Mouse (Mus musculus) heart, embryonic 11.5 days (tissue): ENCODE results near the gene Aoc3. TPM values are rescaled to one million over a fixed set of nuclear protein-coding genes. Genes with fewer than 3 reads are reported as not detected.

Experiments
- ATAC-seq: fragments of 200-750 bp; cut with Nextera tagmentation; replicated peaks from 2 replicates; pipeline ENCODE4 v1.8.0; 2017; ENCODE audit warnings: moderate library complexity; ENCODE audit not compliant: insufficient number of reproducible peaks, low FRiP score, low TSS enrichment
- H3K27ac ChIP-seq: fragments of 300-500 bp; sonication (generic); 2 replicates; pipeline ENCODE4 v1.5.1; 2014; ENCODE audit warnings: mild to moderate bottlenecking, low read depth, low read length
- H3K27me3 ChIP-seq: fragments of 300-500 bp; sonication (generic); 2 replicates; pipeline ENCODE4 v1.6.1; 2014; ENCODE audit warnings: mild to moderate bottlenecking, low read length, mixed read lengths; ENCODE audit not compliant: control insufficient read depth, insufficient read depth
- H3K36me3 ChIP-seq: fragments of 300-500 bp; sonication (generic); 2 replicates; pipeline ENCODE4 v1.6.1; 2014; ENCODE audit warnings: mild to moderate bottlenecking, low read length, moderate library complexity, mixed read lengths; ENCODE audit not compliant: control insufficient read depth, insufficient read depth
- H3K4me1 ChIP-seq: fragments of 300-500 bp; sonication (generic); 2 replicates; pipeline ENCODE4 v1.6.1; 2014; ENCODE audit warnings: low read length; ENCODE audit not compliant: control insufficient read depth, insufficient read depth
- H3K4me2 ChIP-seq: fragments of 300-500 bp; sonication (generic); 2 replicates; pipeline ENCODE4 v1.6.1; 2014; ENCODE audit warnings: mild to moderate bottlenecking, moderate library complexity
- H3K4me3 ChIP-seq: fragments of 300-500 bp; sonication (generic); 2 replicates; pipeline ENCODE4 v1.5.1; 2014; ENCODE audit warnings: low read depth, low read length
- H3K9ac ChIP-seq: fragments of 300-500 bp; sonication (generic); 2 replicates; pipeline ENCODE4 v1.6.1; 2014; ENCODE audit warnings: mild to moderate bottlenecking, low read depth, low read length, moderate library complexity
- H3K9me3 ChIP-seq: fragments of 300-500 bp; sonication (generic); replicated peaks from 2 replicates; pipeline ENCODE4 v1.6.1; 2016; ENCODE audit warnings: low read length; ENCODE audit not compliant: control insufficient read depth
- WGBS: fragments of 180-500 bp; shearing (Covaris S2); extraction: QIAGEN DNeasy Blood & Tissue Kit; methylation state at CpG from one replicate; pipeline ENCODE4 v1.1.7; 2014; ENCODE audit not compliant: insufficient replicate concordance; 5-methylcytosine and 5-hydroxymethylcytosine counted together
- polyA plus RNA-seq: library from polyadenylated mRNA; unstranded; fragments of >200 nt; fragmentation: Nextera tagmentation; extraction: Ambion mirVana; gene quantifications from 2 replicates; pipeline ENCODE4 v1.2.1, GENCODE M21; 2014

Gene Aoc3
- polyA plus RNA-seq, 1 experiment from 2014 or later = 0.20 TPM

- Histone ChIP-seq H3K4me2 (no peak overlapping the region), H3K36me3 (no peaks in the 10 kb centered on the region), H3K4me3 (no peak overlapping the region), H3K27me3 (no peaks in the 10 kb centered on the region), H3K9ac (no peak overlapping the region), H3K4me1 (peaks cover 14% of the 10 kb centered on the region), H3K27ac (no peak overlapping the region), H3K9me3 (no peaks in the 10 kb centered on the region)
- 13% methylated on average over 6 of the region's 6 CpGs for WGBS
- ATAC-seq = no peak
Observed at GRCm38 (mm10) chr11:101334516-101334915, 4.1 kb downstream of the Aoc3 start.

GRCm38 (mm10) chr11:101335685-101336084 is 5.3 kb downstream of the Aoc3 start:
- Histone ChIP-seq H3K4me1 (peaks cover 12% of the 10 kb centered on the region), H3K9ac (no peak overlapping the region), H3K27ac (no peak overlapping the region), H3K36me3 (no peaks in the 10 kb centered on the region), H3K9me3 (no peaks in the 10 kb centered on the region), H3K4me2 (no peak overlapping the region), H3K4me3 (no peak overlapping the region), H3K27me3 (no peaks in the 10 kb centered on the region)
- ATAC-seq = no peak
- 81% methylated on average over 9 of the region's 9 CpGs for WGBS

- Histone ChIP-seq H3K27me3 (no peaks in the 10 kb centered on the region), H3K36me3 (no peaks in the 10 kb centered on the region), H3K4me1 (peaks cover 11% of the 10 kb centered on the region), H3K9ac (peak overlapping the region; percentile 23; the same call in 1 of the 2 replicates), H3K4me2 (peak overlapping the region; percentile 69), H3K9me3 (no peaks in the 10 kb centered on the region), H3K27ac (peak overlapping the region; percentile 62), H3K4me3 (peak overlapping the region; percentile 38)
- peak; percentile 76; the same call in 1 of the 2 replicates for ATAC-seq
- WGBS = 3% methylated on average over 9 of the region's 9 CpGs
Observed at GRCm38 (mm10) chr11:101338123-101338760, 7.8 kb downstream of the Aoc3 start.

- Histone ChIP-seq H3K4me3 (no peak overlapping the region), H3K9ac (no peak overlapping the region), H3K27ac (no peak overlapping the region), H3K27me3 (no peaks in the 10 kb centered on the region), H3K9me3 (no peaks in the 10 kb centered on the region), H3K4me1 (0 out of 2 replicates have a peak, but pooled peaks cover 2% of the 10 kb centered on the region), H3K36me3 (no peaks in the 10 kb centered on the region), H3K4me2 (no peak overlapping the region)
- 58% methylated on average over 10 of the region's 10 CpGs for WGBS
- ATAC-seq = no peak
Observed at GRCm38 (mm10) chr11:101347083-101347775, 16.8 kb downstream of the Aoc3 start.

- H3K4me2 ChIP-seq = no peak overlapping the region
- 0 out of 2 replicates have a peak, but pooled peaks cover 2% of the 10 kb centered on the region for H3K4me1 ChIP-seq
- no peaks in the 10 kb centered on the region for H3K9me3 ChIP-seq
- ATAC-seq = no peak
- H3K4me3 ChIP-seq = no peak overlapping the region
- H3K27ac ChIP-seq = no peak overlapping the region
- H3K27me3 ChIP-seq = no peaks in the 10 kb centered on the region
- H3K36me3 ChIP-seq = no peaks in the 10 kb centered on the region
- no peak overlapping the region for H3K9ac ChIP-seq
- WGBS = 60% methylated on average over 7 of the region's 7 CpGs
Observed at GRCm38 (mm10) chr11:101348774-101349173, 18.4 kb downstream of the Aoc3 start.

- no peak for ATAC-seq
- H3K4me2 ChIP-seq = no peak overlapping the region
- WGBS = 52% methylated on average over 3 of the region's 3 CpGs
- H3K9me3 ChIP-seq = no peaks in the 10 kb centered on the region
- H3K36me3 ChIP-seq = no peaks in the 10 kb centered on the region
- H3K4me3 ChIP-seq = no peak overlapping the region
- no peak overlapping the region for H3K9ac ChIP-seq
- H3K4me1 ChIP-seq = 0 out of 2 replicates have a peak, but pooled peaks cover 2% of the 10 kb centered on the region
- no peak overlapping the region for H3K27ac ChIP-seq
- no peaks in the 10 kb centered on the region for H3K27me3 ChIP-seq
Observed at GRCm38 (mm10) chr11:101349216-101349615, 18.8 kb downstream of the Aoc3 start.

GRCm38 (mm10) chr11:101351100-101351720 is 20.8 kb downstream of the Aoc3 start:
- Histone ChIP-seq H3K4me2 (no peak overlapping the region), H3K9ac (no peak overlapping the region), H3K27me3 (no peaks in the 10 kb centered on the region), H3K27ac (no peak overlapping the region), H3K4me3 (no peak overlapping the region), H3K36me3 (no peaks in the 10 kb centered on the region), H3K9me3 (no peaks in the 10 kb centered on the region), H3K4me1 (0 out of 2 replicates have a peak, but pooled peaks cover 2% of the 10 kb centered on the region)
- ATAC-seq = no peak
- 57% methylated on average over 11 of the region's 11 CpGs for WGBS

GRCm38 (mm10) chr11:101351721-101352111 is 21.3 kb downstream of the Aoc3 start:
- Histone ChIP-seq H3K36me3 (no peaks in the 10 kb centered on the region), H3K9ac (no peak overlapping the region), H3K4me2 (no peak overlapping the region), H3K27ac (no peak overlapping the region), H3K27me3 (no peaks in the 10 kb centered on the region), H3K9me3 (no peaks in the 10 kb centered on the region), H3K4me3 (no peak overlapping the region), H3K4me1 (0 out of 2 replicates have a peak, but pooled peaks cover 2% of the 10 kb centered on the region)
- no peak for ATAC-seq
- WGBS = 66% methylated on average over 3 of the region's 3 CpGs
